Mouse (Mus musculus): Measurements from ENCODE around the gene Rps11. TPM values are rescaled to one million over a fixed set of nuclear protein-coding genes. Genes with fewer than 3 reads are reported as not detected.
A peak's percentile ranks its signal among the peaks of the same experiment; 100 is the strongest.
"Not testable (repeated sequence)": the region's sequence is repeated elsewhere in the genome, so short reads cannot be mapped to it uniquely, and the experiment has no call there.

Rps11 gene
- polyA plus RNA-seq, 1 experiment from 2014 or later, result 1,374 TPM

- H3K9ac ChIP-seq (ENCODE audit: low read length); H3K27me3 ChIP-seq (ENCODE audit: control insufficient read depth, insufficient read depth, low read length); ATAC-seq (ENCODE audit: insufficient read depth, low FRiP score); H3K4me2 ChIP-seq (ENCODE audit: low read depth, low read length); H3K27ac ChIP-seq (ENCODE audit: low read length); H3K4me1 ChIP-seq (ENCODE audit: control insufficient read depth, insufficient read depth, low read length); H3K36me3 ChIP-seq (ENCODE audit: control insufficient read depth, insufficient read depth, low read length); H3K4me3 ChIP-seq (replicated peaks; ENCODE audit: low read length); H3K9me3 ChIP-seq (replicated peaks; ENCODE audit: control insufficient read depth, low read length): not testable (repeated sequence)
- 80% methylated on average over 4 of the region's 4 CpGs for WGBS
Observed at GRCm38 (mm10) chr7:45110089-45110488, 14.2 kb downstream of the Rps11 start.

GRCm38 (mm10) chr7:45107052-45107645 lies 17.1 kb downstream of the Rps11 start:
- Histone ChIP-seq H3K36me3 (ENCODE audit: control insufficient read depth, insufficient read depth, low read length) (no peaks in the 10 kb centered on the region), H3K9ac (ENCODE audit: low read length) (no peak overlapping the region), H3K9me3 (replicated peaks; ENCODE audit: control insufficient read depth, low read length) (no peaks in the 10 kb centered on the region), H3K4me3 (replicated peaks; ENCODE audit: low read length) (no peak overlapping the region), H3K4me1 (ENCODE audit: control insufficient read depth, insufficient read depth, low read length) (peaks cover 9% of the 10 kb centered on the region; the same call in 1 of the 2 replicates), H3K4me2 (ENCODE audit: low read depth, low read length) (no peak overlapping the region), H3K27me3 (ENCODE audit: control insufficient read depth, insufficient read depth, low read length) (no peaks in the 10 kb centered on the region), H3K27ac (ENCODE audit: low read length) (no peak overlapping the region)
- WGBS, result 55% methylated on average over 5 of the region's 5 CpGs
- ATAC-seq (ENCODE audit: insufficient read depth, low FRiP score), result no peak

- Histone ChIP-seq H3K4me2 (ENCODE audit: low read depth, low read length) (no peak overlapping the region), H3K9ac (ENCODE audit: low read length) (no peak overlapping the region), H3K27ac (ENCODE audit: low read length) (no peak overlapping the region), H3K4me1 (ENCODE audit: control insufficient read depth, insufficient read depth, low read length) (peaks cover 15% of the 10 kb centered on the region; the same call in 1 of the 2 replicates), H3K9me3 (replicated peaks; ENCODE audit: control insufficient read depth, low read length) (no peaks in the 10 kb centered on the region), H3K4me3 (replicated peaks; ENCODE audit: low read length) (no peak overlapping the region), H3K36me3 (ENCODE audit: control insufficient read depth, insufficient read depth, low read length) (no peaks in the 10 kb centered on the region), H3K27me3 (ENCODE audit: control insufficient read depth, insufficient read depth, low read length) (no peaks in the 10 kb centered on the region)
- ATAC-seq (ENCODE audit: insufficient read depth, low FRiP score), result no peak
- 57% methylated on average over 6 of the region's 6 CpGs for WGBS
Observed at GRCm38 (mm10) chr7:45106441-45106840, 17.8 kb downstream of the Rps11 start.

- H3K27me3 ChIP-seq (ENCODE audit: control insufficient read depth, insufficient read depth, low read length), result no peaks in the 10 kb centered on the region
- no peak overlapping the region for H3K4me3 ChIP-seq (replicated peaks; ENCODE audit: low read length)
- H3K27ac ChIP-seq (ENCODE audit: low read length), result no peak overlapping the region
- no peaks in the 10 kb centered on the region for H3K36me3 ChIP-seq (ENCODE audit: control insufficient read depth, insufficient read depth, low read length)
- H3K4me2 ChIP-seq (ENCODE audit: low read depth, low read length), result no peak overlapping the region
- 72% methylated on average over 8 of the region's 8 CpGs for WGBS
- no peak overlapping the region for H3K9ac ChIP-seq (ENCODE audit: low read length)
- peaks cover 16% of the 10 kb centered on the region; the same call in 1 of the 2 replicates for H3K4me1 ChIP-seq (ENCODE audit: control insufficient read depth, insufficient read depth, low read length)
- no peaks in the 10 kb centered on the region for H3K9me3 ChIP-seq (replicated peaks; ENCODE audit: control insufficient read depth, low read length)
- ATAC-seq (ENCODE audit: insufficient read depth, low FRiP score), result no peak
Observed at GRCm38 (mm10) chr7:45105491-45105890, 18.7 kb downstream of the Rps11 start.

GRCm38 (mm10) chr7:45104941-45105340 lies 19.3 kb downstream of the Rps11 start:
- Histone ChIP-seq H3K4me2 (ENCODE audit: low read depth, low read length) (no peak overlapping the region), H3K36me3 (ENCODE audit: control insufficient read depth, insufficient read depth, low read length) (no peaks in the 10 kb centered on the region), H3K4me3 (replicated peaks; ENCODE audit: low read length) (no peak overlapping the region), H3K27ac (ENCODE audit: low read length) (no peak overlapping the region), H3K4me1 (ENCODE audit: control insufficient read depth, insufficient read depth, low read length) (peaks cover 16% of the 10 kb centered on the region; the same call in 1 of the 2 replicates), H3K27me3 (ENCODE audit: control insufficient read depth, insufficient read depth, low read length) (no peaks in the 10 kb centered on the region), H3K9me3 (replicated peaks; ENCODE audit: control insufficient read depth, low read length) (no peaks in the 10 kb centered on the region), H3K9ac (ENCODE audit: low read length) (no peak overlapping the region)
- WGBS, result 78% methylated on average over 5 of the region's 5 CpGs
- no peak for ATAC-seq (ENCODE audit: insufficient read depth, low FRiP score)

- Histone ChIP-seq H3K27me3 (ENCODE audit: control insufficient read depth, insufficient read depth, low read length) (no peaks in the 10 kb centered on the region), H3K9me3 (replicated peaks; ENCODE audit: control insufficient read depth, low read length) (no peaks in the 10 kb centered on the region), H3K4me3 (replicated peaks; ENCODE audit: low read length) (peak within 1 kb of the TSS; percentile 51), H3K27ac (ENCODE audit: low read length) (peak within 1 kb of the TSS; percentile 93), H3K4me2 (ENCODE audit: low read depth, low read length) (peak within 1 kb of the TSS; percentile 60), H3K9ac (ENCODE audit: low read length) (peak within 1 kb of the TSS; percentile 80), H3K36me3 (ENCODE audit: control insufficient read depth, insufficient read depth, low read length) (no peaks in the 10 kb centered on the region), H3K4me1 (ENCODE audit: control insufficient read depth, insufficient read depth, low read length) (peaks cover 16% of the 10 kb centered on the region; the same call in 1 of the 2 replicates)
- WGBS, result 16% methylated on average over 7 of the region's 7 CpGs
- ATAC-seq (ENCODE audit: insufficient read depth, low FRiP score), result peak; percentile 94
Observed at GRCm38 (mm10) chr7:45103652-45104180, 20.5 kb downstream of the Rps11 start, which contains the start of gene Fcgrt. TSS of gene Fcgrt (minus strand) at chr7:45103851.

- peak overlapping the region; percentile 80 for H3K9ac ChIP-seq (ENCODE audit: low read length)
- peak overlapping the region; percentile 51 for H3K4me3 ChIP-seq (replicated peaks; ENCODE audit: low read length)
- peak overlapping the region; percentile 93 for H3K27ac ChIP-seq (ENCODE audit: low read length)
- peak overlapping the region; percentile 60 for H3K4me2 ChIP-seq (ENCODE audit: low read depth, low read length)
- H3K9me3 ChIP-seq (replicated peaks; ENCODE audit: control insufficient read depth, low read length), result no peaks in the 10 kb centered on the region
- H3K4me1 ChIP-seq (ENCODE audit: control insufficient read depth, insufficient read depth, low read length), result peaks cover 16% of the 10 kb centered on the region; the same call in 1 of the 2 replicates
- 41% methylated on average over 9 of the region's 9 CpGs for WGBS
- H3K36me3 ChIP-seq (ENCODE audit: control insufficient read depth, insufficient read depth, low read length), result no peaks in the 10 kb centered on the region
- no peak; the same call in 1 of the 2 replicates for ATAC-seq (ENCODE audit: insufficient read depth, low FRiP score)
- H3K27me3 ChIP-seq (ENCODE audit: control insufficient read depth, insufficient read depth, low read length), result no peaks in the 10 kb centered on the region
Observed at GRCm38 (mm10) chr7:45102940-45103585, 21.2 kb downstream of the Rps11 start.

- Histone ChIP-seq H3K4me1 (ENCODE audit: control insufficient read depth, insufficient read depth, low read length) (peaks cover 16% of the 10 kb centered on the region; the same call in 1 of the 2 replicates), H3K9ac (ENCODE audit: low read length) (peak overlapping the region; percentile 80; the same call in 1 of the 2 replicates), H3K4me2 (ENCODE audit: low read depth, low read length) (peak overlapping the region; percentile 60), H3K27me3 (ENCODE audit: control insufficient read depth, insufficient read depth, low read length) (no peaks in the 10 kb centered on the region), H3K4me3 (replicated peaks; ENCODE audit: low read length) (peak overlapping the region; percentile 51), H3K36me3 (ENCODE audit: control insufficient read depth, insufficient read depth, low read length) (no peaks in the 10 kb centered on the region), H3K9me3 (replicated peaks; ENCODE audit: control insufficient read depth, low read length) (no peaks in the 10 kb centered on the region), H3K27ac (ENCODE audit: low read length) (no peak overlapping the region)
- ATAC-seq (ENCODE audit: insufficient read depth, low FRiP score), result no peak
- 79% methylated on average over 11 of the region's 11 CpGs for WGBS
Observed at GRCm38 (mm10) chr7:45102441-45102840, 21.8 kb downstream of the Rps11 start.

- Histone ChIP-seq H3K4me2 (ENCODE audit: low read depth, low read length) (no peak overlapping the region), H3K27ac (ENCODE audit: low read length) (no peak overlapping the region), H3K4me1 (ENCODE audit: control insufficient read depth, insufficient read depth, low read length) (peaks cover 16% of the 10 kb centered on the region; the same call in 1 of the 2 replicates), H3K9me3 (replicated peaks; ENCODE audit: control insufficient read depth, low read length) (no peaks in the 10 kb centered on the region), H3K27me3 (ENCODE audit: control insufficient read depth, insufficient read depth, low read length) (no peaks in the 10 kb centered on the region), H3K4me3 (replicated peaks; ENCODE audit: low read length) (no peak overlapping the region), H3K36me3 (ENCODE audit: control insufficient read depth, insufficient read depth, low read length) (no peaks in the 10 kb centered on the region), H3K9ac (ENCODE audit: low read length) (no peak overlapping the region)
- ATAC-seq (ENCODE audit: insufficient read depth, low FRiP score), result no peak
- WGBS, result 76% methylated on average over 6 of the region's 6 CpGs
Observed at GRCm38 (mm10) chr7:45100046-45100445, 24.2 kb downstream of the Rps11 start.
